Mouse (Mus musculus) midbrain, embryonic 13.5 days (tissue): Measurements from ENCODE around the gene Slamf1. TPM values are rescaled to one million over a fixed set of nuclear protein-coding genes. Genes with fewer than 3 reads are reported as not detected.
A peak's percentile ranks its signal among the peaks of the same experiment; 100 is the strongest.

Source experiments
- ATAC-seq: fragments of 200-750 bp; cut with Nextera tagmentation; 2 replicates; pipeline ENCODE4 v1.8.0; 2017; ENCODE audit warnings: mild to moderate bottlenecking, moderate TSS enrichment, moderate library complexity
- H3K27ac ChIP-seq: fragments of 300-500 bp; sonication (generic); 2 replicates; pipeline ENCODE4 v1.5.1; 2015; ENCODE audit warnings: inconsistent platforms, mild to moderate bottlenecking, moderate library complexity
- H3K27me3 ChIP-seq: fragments of 300-500 bp; sonication (generic); 2 replicates; pipeline ENCODE4 v1.6.1; 2015; ENCODE audit warnings: mild to moderate bottlenecking, inconsistent platforms
- H3K36me3 ChIP-seq: fragments of 300-500 bp; sonication (generic); 2 replicates; pipeline ENCODE4 v1.6.1; 2015; ENCODE audit warnings: mild to moderate bottlenecking, inconsistent platforms
- H3K4me1 ChIP-seq: fragments of 300-500 bp; sonication (generic); replicated peaks from 2 replicates; pipeline ENCODE4 v1.6.1; 2015; ENCODE audit warnings: inconsistent platforms
- H3K4me2 ChIP-seq: fragments of 300-500 bp; sonication (generic); replicated peaks from 2 replicates; pipeline ENCODE4 v1.6.1; 2015; ENCODE audit warnings: moderate library complexity, mild to moderate bottlenecking, inconsistent platforms
- H3K4me3 ChIP-seq: fragments of 300-500 bp; sonication (generic); replicated peaks from 2 replicates; pipeline ENCODE4 v1.5.1; 2015; ENCODE audit warnings: mild to moderate bottlenecking, inconsistent platforms
- H3K9ac ChIP-seq: fragments of 300-500 bp; sonication (generic); replicated peaks from 2 replicates; pipeline ENCODE4 v1.6.1; 2015; ENCODE audit warnings: mild to moderate bottlenecking, inconsistent platforms
- H3K9me3 ChIP-seq: fragments of 300-500 bp; sonication (generic); 2 replicates; pipeline ENCODE4 v1.6.1; 2016; ENCODE audit warnings: mild to moderate bottlenecking, inconsistent platforms
- WGBS: fragments of 180-500 bp; shearing (Covaris S2); methylation state at CpG from one replicate; pipeline ENCODE4 v1.1.7; 2015; 5-methylcytosine and 5-hydroxymethylcytosine counted together
- polyA plus RNA-seq: library from polyadenylated mRNA; unstranded; fragments of >200 nt; fragmentation: Nextera tagmentation; extraction: Ambion mirVana; gene quantifications from 2 replicates; pipeline ENCODE4 v1.2.1, GENCODE M21; 2015

Gene Slamf1
- polyA plus RNA-seq: 0.14 and 0.22 TPM in 2 replicates

- no peak for ATAC-seq
- 40% methylated on average over 6 of the region's 6 CpGs for WGBS
- Histone ChIP-seq H3K36me3 (no peaks in the 10 kb centered on the region), H3K9me3 (no peaks in the 10 kb centered on the region), H3K9ac (no peak within 1 kb of the TSS), H3K4me2 (no peak within 1 kb of the TSS), H3K4me1 (no peaks in the 10 kb centered on the region), H3K27ac (no peak within 1 kb of the TSS), H3K4me3 (no peak within 1 kb of the TSS), H3K27me3 (no peaks in the 10 kb centered on the region)
Observed at GRCm38 (mm10) chr1:171766898-171767297, at the start of gene Slamf1. Gene Slamf1, plus strand, starts transcription at chr1:171767127.

- no peak overlapping the region for H3K9ac ChIP-seq
- no peak for ATAC-seq
- no peaks in the 10 kb centered on the region for H3K27me3 ChIP-seq
- no peak overlapping the region for H3K4me3 ChIP-seq
- H3K9me3 ChIP-seq: no peaks in the 10 kb centered on the region
- H3K27ac ChIP-seq: no peak overlapping the region
- H3K4me1 ChIP-seq: no peaks in the 10 kb centered on the region
- no peaks in the 10 kb centered on the region for H3K36me3 ChIP-seq
- H3K4me2 ChIP-seq: no peak overlapping the region
Observed at GRCm38 (mm10) chr1:171731195-171731594, 35.7 kb upstream of the Slamf1 start.

DNA sequence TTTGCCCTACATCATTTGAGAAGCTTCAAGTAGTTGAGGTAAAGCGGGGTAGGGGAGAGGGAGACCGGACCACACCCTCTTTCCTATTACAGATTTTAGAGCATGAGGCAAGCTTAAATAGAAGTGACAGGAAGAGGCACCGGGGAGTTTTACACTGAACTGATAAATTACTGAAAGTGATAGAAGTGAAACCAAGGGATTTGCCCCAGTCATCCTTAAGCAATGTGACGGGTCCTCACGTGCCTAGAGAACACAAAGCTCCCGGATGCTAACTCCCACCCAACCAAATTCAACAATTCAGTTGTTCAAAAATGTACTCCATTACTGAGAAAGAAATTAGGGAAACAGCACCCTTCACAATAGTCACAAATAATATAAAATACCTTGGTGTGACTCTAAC lies 32.0 kb upstream of the Slamf1 start:
- no peak overlapping the region for H3K4me3 ChIP-seq
- no peaks in the 10 kb centered on the region for H3K36me3 ChIP-seq
- H3K4me1 ChIP-seq: no peaks in the 10 kb centered on the region
- no peaks in the 10 kb centered on the region for H3K27me3 ChIP-seq
- H3K9me3 ChIP-seq: no peaks in the 10 kb centered on the region
- H3K27ac ChIP-seq: no peak overlapping the region
- ATAC-seq: no peak
- no peak overlapping the region for H3K9ac ChIP-seq
- H3K4me2 ChIP-seq: no peak overlapping the region
- WGBS: 89% methylated on average over 6 of the region's 6 CpGs

GRCm38 (mm10) chr1:171748127-171748969 lies 18.6 kb upstream of the Slamf1 start:
- WGBS: 87% methylated on average over 3 of the region's 3 CpGs
- H3K27ac ChIP-seq: no peak overlapping the region
- no peaks in the 10 kb centered on the region for H3K36me3 ChIP-seq

GRCm38 (mm10) chr1:171761853-171762448 lies 5.0 kb upstream of the Slamf1 start:
- no peak for ATAC-seq
- Histone ChIP-seq H3K27ac (no peak overlapping the region), H3K9ac (no peak overlapping the region), H3K9me3 (no peaks in the 10 kb centered on the region), H3K27me3 (no peaks in the 10 kb centered on the region), H3K36me3 (no peaks in the 10 kb centered on the region), H3K4me3 (no peak overlapping the region), H3K4me1 (no peaks in the 10 kb centered on the region), H3K4me2 (no peak overlapping the region)
- WGBS: 78% methylated on average over 5 of the region's 5 CpGs

More at GRCm38 (mm10) chr1:171748127-171748969, 18.6 kb upstream of the Slamf1 start:
- ATAC-seq: no peak
- no peak overlapping the region for H3K9ac ChIP-seq
- no peaks in the 10 kb centered on the region for H3K27me3 ChIP-seq
- H3K4me1 ChIP-seq: no peaks in the 10 kb centered on the region
- H3K4me3 ChIP-seq: no peak overlapping the region
- H3K4me2 ChIP-seq: no peak overlapping the region
- no peaks in the 10 kb centered on the region for H3K9me3 ChIP-seq

DNA sequence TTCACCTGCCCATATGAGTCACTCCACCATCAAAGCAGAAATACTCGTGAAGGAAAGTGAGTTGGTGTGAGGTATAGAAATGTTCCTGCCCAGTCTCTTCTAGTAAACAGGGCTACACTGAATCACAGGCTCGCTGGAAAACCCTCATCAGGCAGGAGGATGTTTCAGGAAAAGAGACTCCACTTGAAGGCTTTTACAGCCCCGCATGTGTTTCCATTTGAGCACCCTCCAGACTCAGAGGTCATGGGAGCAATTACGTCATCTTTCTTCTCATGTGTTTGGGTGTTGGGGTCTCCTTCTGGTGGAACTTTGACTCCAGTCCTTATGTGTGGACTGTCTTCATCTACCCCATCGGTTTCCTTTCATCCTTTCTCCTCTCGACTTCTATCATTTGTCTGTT lies 4.1 kb downstream of the Slamf1 start:
- no peak overlapping the region for H3K4me2 ChIP-seq
- no peaks in the 10 kb centered on the region for H3K27me3 ChIP-seq
- no peaks in the 10 kb centered on the region for H3K9me3 ChIP-seq
- H3K27ac ChIP-seq: no peak overlapping the region
- no peak overlapping the region for H3K9ac ChIP-seq
- 79% methylated on average over 6 of the region's 6 CpGs for WGBS
- no peaks in the 10 kb centered on the region for H3K36me3 ChIP-seq
- H3K4me1 ChIP-seq: no peaks in the 10 kb centered on the region
- no peak for ATAC-seq
- no peak overlapping the region for H3K4me3 ChIP-seq

DNA sequence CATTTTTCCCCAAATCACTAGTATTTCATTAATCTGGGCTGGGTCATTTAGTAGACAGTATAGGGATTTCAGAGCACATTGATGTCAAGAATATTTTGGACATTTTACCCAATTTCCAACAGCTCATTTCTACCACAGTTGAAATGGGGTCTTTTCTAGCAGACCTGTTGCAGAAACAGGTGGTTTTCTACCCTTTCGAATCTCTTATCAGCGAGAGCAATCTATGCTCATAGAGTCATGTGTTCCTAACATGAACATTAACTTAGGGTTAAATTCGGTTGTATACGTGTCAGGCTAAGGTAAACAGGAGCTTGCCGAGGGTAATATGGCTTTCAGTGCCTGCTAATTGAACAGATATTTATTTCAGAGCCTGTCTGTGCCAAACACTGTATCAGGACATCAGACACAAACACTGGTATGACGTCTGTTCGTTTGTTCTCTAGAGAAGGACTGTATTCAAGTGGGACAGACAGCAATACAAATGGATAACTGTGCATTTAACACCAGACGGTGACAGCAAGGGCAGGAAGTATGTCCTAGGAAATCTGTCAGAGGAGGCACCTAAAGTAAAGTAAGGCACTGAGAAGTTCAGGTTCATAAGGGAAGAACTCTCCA lies 5.3 kb downstream of the Slamf1 start:
- Histone ChIP-seq H3K36me3 (no peaks in the 10 kb centered on the region), H3K27me3 (no peaks in the 10 kb centered on the region), H3K9ac (no peak overlapping the region), H3K4me3 (no peak overlapping the region), H3K4me1 (no peaks in the 10 kb centered on the region), H3K9me3 (no peaks in the 10 kb centered on the region), H3K4me2 (no peak overlapping the region), H3K27ac (no peak overlapping the region)
- no peak for ATAC-seq
- 91% methylated on average over 8 of the region's 8 CpGs for WGBS

DNA sequence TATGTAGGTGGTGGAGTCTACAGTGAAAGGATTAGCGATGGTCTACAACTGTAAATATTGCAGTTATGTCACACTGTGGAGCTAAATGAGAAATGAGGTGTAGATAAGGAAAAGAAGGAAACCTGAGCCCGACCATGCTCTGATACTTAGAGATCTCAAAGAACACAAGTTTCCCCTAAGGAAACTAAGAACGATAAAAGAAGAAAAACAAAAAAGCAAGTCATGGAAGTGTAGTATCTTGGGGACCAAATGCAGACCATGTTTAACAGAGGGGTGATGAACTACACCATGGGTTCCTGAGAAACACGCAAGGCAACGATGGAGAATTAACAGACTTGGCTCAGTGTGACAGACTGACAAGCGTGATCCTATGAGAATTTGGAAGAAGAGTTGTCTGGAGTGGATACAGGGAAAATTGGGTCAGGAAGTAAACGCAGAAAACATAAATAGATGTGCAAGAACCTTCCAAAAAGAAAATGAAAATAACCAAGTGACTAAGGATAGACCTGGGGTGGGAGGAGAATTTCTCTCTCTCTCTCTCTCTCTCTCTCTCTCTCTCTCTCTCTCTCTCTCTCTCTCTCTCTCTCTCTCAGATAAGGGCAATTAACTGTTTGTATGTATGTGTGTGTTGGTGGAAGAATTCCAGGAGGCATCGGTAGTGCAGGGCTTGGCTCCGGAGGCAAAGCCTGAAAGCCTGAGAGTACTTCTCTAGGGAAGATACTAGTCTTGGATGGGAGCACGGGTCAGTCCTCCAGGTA lies 6.5 kb downstream of the Slamf1 start:
- Histone ChIP-seq H3K4me1 (no peaks in the 10 kb centered on the region), H3K4me3 (no peak overlapping the region), H3K27me3 (no peaks in the 10 kb centered on the region), H3K4me2 (no peak overlapping the region), H3K9ac (no peak overlapping the region), H3K9me3 (no peaks in the 10 kb centered on the region), H3K27ac (no peak overlapping the region), H3K36me3 (no peaks in the 10 kb centered on the region)
- 92% methylated on average over 10 of the region's 10 CpGs for WGBS
- ATAC-seq: no peak

GRCm38 (mm10) chr1:171774266-171774665 lies 7.3 kb downstream of the Slamf1 start:
- H3K4me2 ChIP-seq: no peak overlapping the region
- H3K27me3 ChIP-seq: no peaks in the 10 kb centered on the region
- WGBS: 77% methylated on average over 5 of the region's 5 CpGs
- no peak for ATAC-seq
- no peaks in the 10 kb centered on the region for H3K9me3 ChIP-seq
- H3K27ac ChIP-seq: no peak overlapping the region
- H3K9ac ChIP-seq: no peak overlapping the region
- H3K36me3 ChIP-seq: no peaks in the 10 kb centered on the region
- no peaks in the 10 kb centered on the region for H3K4me1 ChIP-seq
- no peak overlapping the region for H3K4me3 ChIP-seq

- peak; percentile 43; the same call in 1 of the 2 replicates for ATAC-seq
- Histone ChIP-seq H3K4me1 (no peaks in the 10 kb centered on the region), H3K27me3 (no peaks in the 10 kb centered on the region), H3K4me3 (no peak overlapping the region), H3K36me3 (no peaks in the 10 kb centered on the region), H3K4me2 (no peak overlapping the region), H3K9ac (no peak overlapping the region), H3K27ac (no peak overlapping the region), H3K9me3 (no peaks in the 10 kb centered on the region)
- WGBS: 57% methylated on average over 11 of the region's 11 CpGs
Observed at GRCm38 (mm10) chr1:171774678-171775077, 7.8 kb downstream of the Slamf1 start.

DNA sequence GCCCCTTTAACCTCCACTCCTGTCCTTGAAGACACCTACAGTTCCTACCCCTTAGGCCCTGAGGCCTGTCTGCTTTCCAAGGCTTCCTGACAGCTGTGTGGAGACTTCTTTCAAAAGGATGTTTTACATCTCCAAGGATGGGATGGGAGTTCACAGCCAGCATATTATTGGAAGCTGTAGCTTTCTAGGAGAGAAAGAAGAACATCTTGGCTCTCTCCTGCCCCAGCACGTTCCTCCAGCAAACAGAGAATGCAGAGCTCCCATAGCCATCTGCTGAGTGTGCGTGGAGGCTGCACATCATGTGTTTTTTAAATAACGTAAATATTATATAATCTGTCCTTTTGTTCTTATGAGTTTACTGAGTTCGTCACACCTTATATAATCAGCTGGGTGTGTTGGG lies 8.9 kb downstream of the Slamf1 start:
- ATAC-seq: no peak
- no peaks in the 10 kb centered on the region for H3K36me3 ChIP-seq
- no peak overlapping the region for H3K27ac ChIP-seq
- no peak overlapping the region for H3K4me3 ChIP-seq
- 90% methylated on average over 4 of the region's 4 CpGs for WGBS
- no peak overlapping the region for H3K4me2 ChIP-seq
- H3K9me3 ChIP-seq: no peaks in the 10 kb centered on the region
- no peaks in the 10 kb centered on the region for H3K4me1 ChIP-seq
- H3K27me3 ChIP-seq: no peaks in the 10 kb centered on the region
- no peak overlapping the region for H3K9ac ChIP-seq

DNA sequence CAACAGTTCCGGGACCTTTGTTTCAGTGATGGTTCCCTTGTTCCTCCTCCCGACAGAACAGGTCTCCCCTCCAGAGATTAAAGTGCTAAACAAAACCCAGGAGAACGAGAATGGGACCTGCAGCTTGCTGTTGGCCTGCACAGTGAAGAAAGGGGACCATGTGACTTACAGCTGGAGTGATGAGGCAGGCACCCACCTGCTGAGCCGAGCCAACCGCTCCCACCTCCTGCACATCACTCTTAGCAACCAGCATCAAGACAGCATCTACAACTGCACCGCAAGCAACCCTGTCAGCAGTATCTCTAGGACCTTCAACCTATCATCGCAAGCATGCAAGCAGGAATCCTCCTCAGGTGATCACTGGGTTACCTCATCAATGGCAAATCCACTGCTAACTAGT lies 10.1 kb downstream of the Slamf1 start:
- H3K27ac ChIP-seq: no peak overlapping the region
- no peak overlapping the region for H3K4me3 ChIP-seq
- no peaks in the 10 kb centered on the region for H3K4me1 ChIP-seq
- WGBS: 77% methylated on average over 7 of the region's 7 CpGs
- no peaks in the 10 kb centered on the region for H3K36me3 ChIP-seq
- no peaks in the 10 kb centered on the region for H3K27me3 ChIP-seq
- H3K9me3 ChIP-seq: no peaks in the 10 kb centered on the region
- ATAC-seq: no peak
- H3K4me2 ChIP-seq: no peak overlapping the region
- H3K9ac ChIP-seq: no peak overlapping the region
